Mouse (Mus musculus) MEL (cell line): Measurements from ENCODE around the gene Pir. TPM values are rescaled to one million over a fixed set of nuclear protein-coding genes. Genes with fewer than 3 reads are reported as not detected.

Source experiments
- DNase-seq: peaks from one replicate; pipeline ENCODE4 v3.0.0; 2011; ENCODE audit warnings: low read depth, low spot score
- H3K27ac ChIP-seq: 2 replicates; pipeline ENCODE4 v1.5.1; 2012; ENCODE audit warnings: low read depth, mild to moderate bottlenecking, control low read depth, low read length, moderate library complexity; ENCODE audit not compliant: control insufficient read depth
- H3K27me3 ChIP-seq, 2 experiments: fragments of 150-350 bp in 1 of 2; sonication (generic) in 1 of 2; 2 replicates each; pipeline ENCODE4 v1.6.1; 2012; ENCODE audit warnings: low read length in 2 of 2, mild to moderate bottlenecking in 2 of 2, improper control_type of control experiment in 1 of 2, moderate library complexity in 1 of 2; ENCODE audit not compliant: insufficient read depth in 2 of 2, control insufficient read depth in 1 of 2
- H3K36me3 ChIP-seq, 2 experiments: 2 replicates each; pipeline ENCODE4 v1.6.1; 2012 to 2014; ENCODE audit warnings: low read length in 2 of 2, improper control_type of control experiment in 1 of 2, inconsistent platforms in 1 of 2, mild to moderate bottlenecking in 1 of 2; ENCODE audit not compliant: insufficient read depth in 2 of 2, control insufficient read depth in 1 of 2
- H3K4me1 ChIP-seq, 2 experiments: fragments of 150-350 bp in 1 of 2; sonication (generic) in 1 of 2; 2 replicates each; pipeline ENCODE4 v1.6.1; 2012; ENCODE audit warnings: low read length in 2 of 2, improper control_type of control experiment in 1 of 2, mild to moderate bottlenecking in 1 of 2; ENCODE audit not compliant: insufficient read depth in 2 of 2, control insufficient read depth in 1 of 2
- H3K4me3 ChIP-seq, 2 experiments: fragments of 150-350 bp in 1 of 2; sonication (generic) in 1 of 2; 2 replicates each; pipeline ENCODE4 v1.5.1; 2012; ENCODE audit warnings: low read depth in 2 of 2, low read length in 2 of 2, mild to moderate bottlenecking in 2 of 2, moderate library complexity in 2 of 2, control low read depth in 1 of 2, improper control_type of control experiment in 1 of 2; ENCODE audit not compliant: control insufficient read depth in 1 of 2, insufficient read depth in 1 of 2
- H3K79me2 ChIP-seq: 2 replicates; pipeline ENCODE4 v1.6.1; 2012; ENCODE audit warnings: mild to moderate bottlenecking, low read length, moderate library complexity; ENCODE audit not compliant: control insufficient read depth, poor library complexity, insufficient read depth
- H3K9ac ChIP-seq: 2 replicates; pipeline ENCODE4 v1.6.1; 2012; ENCODE audit warnings: low read depth, mild to moderate bottlenecking, control low read depth, low read length, moderate library complexity; ENCODE audit not compliant: control insufficient read depth, poor library complexity, severe bottlenecking
- H3K9me3 ChIP-seq: fragments of 150-350 bp; sonication (generic); replicated peaks from 2 replicates; pipeline ENCODE4 v1.6.1; 2012; ENCODE audit warnings: mild to moderate bottlenecking, low read length, improper control_type of control experiment, moderate library complexity; ENCODE audit not compliant: insufficient read depth
- BHLHE40 ChIP-seq: IDR thresholded peaks from 2 replicates; pipeline ENCODE4 v1.6.1; 2012; ENCODE audit warnings: low read depth, mild to moderate bottlenecking, inconsistent platforms, low read length, improper control_type of control experiment, borderline replicate concordance
- CHD1 ChIP-seq: IDR thresholded peaks from 2 replicates; pipeline ENCODE4 v1.6.1; 2012; ENCODE audit warnings: low read depth, mild to moderate bottlenecking, inconsistent platforms, low read length, improper control_type of control experiment
- CHD2 ChIP-seq: IDR thresholded peaks from 2 replicates; pipeline ENCODE4 v1.6.1; 2011; ENCODE audit warnings: low read length, improper control_type of control experiment
- CTCF ChIP-seq, 3 experiments: IDR thresholded peaks in 2 of 3; conservative IDR thresholded peaks in 1 of 3; 2 replicates each; pipeline ENCODE4 v1.5.1; 2011 to 2012; ENCODE audit warnings: low read length in 3 of 3, low read depth in 2 of 3, mild to moderate bottlenecking in 2 of 3, improper control_type of control experiment in 1 of 3, inconsistent platforms in 1 of 3, mixed read lengths in 1 of 3, moderate library complexity in 1 of 3; ENCODE audit not compliant: control insufficient read depth in 1 of 3, insufficient read depth in 1 of 3, poor library complexity in 1 of 3, severe bottlenecking in 1 of 3
- E2F4 ChIP-seq: IDR thresholded peaks from 2 replicates; pipeline ENCODE4 v1.6.1; 2011; ENCODE audit warnings: low read depth, low read length, improper control_type of control experiment, borderline replicate concordance
- EP300 ChIP-seq, 2 experiments: IDR thresholded peaks; 2 replicates each; pipeline ENCODE4 v1.6.1; 2011; ENCODE audit warnings: improper control_type of control experiment in 2 of 2, low read length in 2 of 2, low read depth in 1 of 2, mild to moderate bottlenecking in 1 of 2
- ETS1 ChIP-seq: IDR thresholded peaks from 2 replicates; pipeline ENCODE4 v1.6.1; 2012; ENCODE audit warnings: low read depth, mild to moderate bottlenecking, inconsistent platforms, low read length, improper control_type of control experiment, moderate library complexity
- GATA1 ChIP-seq: IDR thresholded peaks from 2 replicates; pipeline ENCODE4 v1.6.1; 2011; ENCODE audit warnings: low read depth, low read length, improper control_type of control experiment
- MAX ChIP-seq: IDR thresholded peaks from 2 replicates; pipeline ENCODE4 v1.6.1; 2011; ENCODE audit warnings: low read length, improper control_type of control experiment
- MAZ ChIP-seq: IDR thresholded peaks from 2 replicates; pipeline ENCODE4 v1.6.1; 2012; ENCODE audit warnings: low read depth, mild to moderate bottlenecking, inconsistent platforms, low read length, improper control_type of control experiment
- MEF2A ChIP-seq: IDR thresholded peaks from 2 replicates; pipeline ENCODE4 v1.6.1; 2014; ENCODE audit warnings: low read depth, mild to moderate bottlenecking, inconsistent platforms, low read length, improper control_type of control experiment; ENCODE audit not compliant: poor library complexity, insufficient replicate concordance, severe bottlenecking; ENCODE audit errors: extremely low read depth
- MXI1 ChIP-seq: IDR thresholded peaks from 2 replicates; pipeline ENCODE4 v1.6.1; 2011; ENCODE audit warnings: mild to moderate bottlenecking, low read depth, low read length, improper control_type of control experiment
- MYC ChIP-seq: IDR thresholded peaks from 2 replicates; pipeline ENCODE4 v1.6.1; 2011; ENCODE audit warnings: low read depth, mild to moderate bottlenecking, low read length, improper control_type of control experiment, moderate library complexity
- POLR2A ChIP-seq, 2 experiments: IDR thresholded peaks; 2 replicates each; pipeline ENCODE4 v1.6.1; 2011 to 2012; ENCODE audit warnings: low read length in 2 of 2, mild to moderate bottlenecking in 2 of 2, control low read depth in 1 of 2, improper control_type of control experiment in 1 of 2, low read depth in 1 of 2, moderate library complexity in 1 of 2; ENCODE audit not compliant: control insufficient read depth in 1 of 2, insufficient read depth in 1 of 2, poor library complexity in 1 of 2
- RCOR1 ChIP-seq: IDR thresholded peaks from 2 replicates; pipeline ENCODE4 v1.6.1; 2012; ENCODE audit warnings: low read depth, mild to moderate bottlenecking, inconsistent platforms, low read length, improper control_type of control experiment
- TAL1 ChIP-seq: IDR thresholded peaks from 2 replicates; pipeline ENCODE4 v1.6.1; 2012; ENCODE audit warnings: mild to moderate bottlenecking, inconsistent platforms, low read length, moderate library complexity, mixed read lengths
- TCF12 ChIP-seq: IDR thresholded peaks from 2 replicates; pipeline ENCODE4 v1.6.1; 2014; ENCODE audit warnings: low read depth, mild to moderate bottlenecking, inconsistent platforms, low read length, improper control_type of control experiment, moderate library complexity
- UBTF ChIP-seq: IDR thresholded peaks from 2 replicates; pipeline ENCODE4 v1.6.1; 2012; ENCODE audit warnings: low read depth, mild to moderate bottlenecking, inconsistent platforms, low read length, improper control_type of control experiment, moderate library complexity, borderline replicate concordance; ENCODE audit not compliant: insufficient read depth
- USF1 ChIP-seq: IDR thresholded peaks from 2 replicates; pipeline ENCODE4 v1.6.1; 2014; ENCODE audit warnings: low read depth, mild to moderate bottlenecking, inconsistent platforms, low read length, improper control_type of control experiment, moderate library complexity
- USF2 ChIP-seq, 2 experiments: IDR thresholded peaks; 2 replicates each; pipeline ENCODE4 v1.6.1; 2011 to 2012; ENCODE audit warnings: improper control_type of control experiment in 2 of 2, low read length in 2 of 2, borderline replicate concordance in 1 of 2, inconsistent platforms in 1 of 2, low read depth in 1 of 2, mild to moderate bottlenecking in 1 of 2; ENCODE audit not compliant: insufficient read depth in 1 of 2
- ZKSCAN1 ChIP-seq: IDR thresholded peaks from 2 replicates; pipeline ENCODE4 v1.6.1; 2012; ENCODE audit warnings: low read depth, mild to moderate bottlenecking, inconsistent platforms, low read length, improper control_type of control experiment, moderate library complexity
- ZNF384 ChIP-seq: IDR thresholded peaks from 2 replicates; pipeline ENCODE4 v1.6.1; 2012; ENCODE audit warnings: low read depth, mild to moderate bottlenecking, inconsistent platforms, low read length, improper control_type of control experiment
- polyA plus RNA-seq, 2 experiments: library from polyadenylated mRNA; stranded (reverse) in 1 of 2; unstranded in 1 of 2; fragments of >175 nt in 1 of 2; fragments of >200 nt in 1 of 2; gene quantifications; 2 replicates each; pipeline versions ENCODE4 v1.2.1 to v1.2.4; 2012; ENCODE audit warnings: low replicate concordance in 2 of 2, low read depth in 1 of 2; ENCODE audit not compliant: insufficient read length in 2 of 2, insufficient read depth in 1 of 2, missing spikeins in 1 of 2
- total RNA-seq: library from RNA; depleted of rRNA; stranded (reverse); fragments of 300-350 nt; gene quantifications from 2 replicates; pipeline ENCODE4 v1.2.3, GENCODE M21; 2012

Pir gene
- total and polyA plus RNA-seq, 3 experiments: 2.9 to 230 (median 11.4) TPM

- Histone ChIP-seq H3K27me3 (no peaks in the 10 kb centered on the region), H3K27ac (peak overlapping the region; percentile 42; the same call in 1 of the 2 replicates), H3K4me1 (peaks cover 7 to 18% of the 10 kb centered on the region in 2 experiments), H3K9ac (no peak overlapping the region), H3K4me3 (no peak overlapping the region), H3K9me3 (no peaks in the 10 kb centered on the region), H3K36me3 (peaks cover 0 to 25% of the 10 kb centered on the region in 2 experiments; a peak in 2 of 4 replicates), H3K79me2 (no peaks in the 10 kb centered on the region)
- TF ChIP-seq MEF2A (no peak), TAL1 (peak; percentile 11; the same call in 1 of the 2 replicates), UBTF (no peak), MAX (no peak), CHD2 (no peak), BHLHE40 (no peak), ZNF384 (0 out of 2 replicates have a peak, but pooled peaks have one; percentile 23), TCF12 (0 out of 2 replicates have a peak, but pooled peaks have one; percentile 54), CTCF (IDR thresholded peaks at IDR 0.05 in 2 of 3, conservative IDR thresholded peaks at IDR 0.05 in 1 of 3; ENCODE audit: control insufficient read depth in 1 of 3, insufficient read depth in 1 of 3, low read depth in 2 of 3, low read length in 3 of 3, poor library complexity in 1 of 3, severe bottlenecking in 1 of 3) (no peak), ZKSCAN1 (no peak), USF1 (no peak), ETS1 (peak; percentile 60; the same call in 1 of the 2 replicates), MAZ (no peak), CHD1 (no peak), MYC (no peak), GATA1 (peak; percentile 71), EP300 (IDR thresholded peaks at IDR 0.05; ENCODE audit: low read depth in 1 of 2, low read length in 2 of 2) (peak; percentile 81 to 85), E2F4 (no peak), RCOR1 (0 out of 2 replicates have a peak, but pooled peaks have one; percentile 12), POLR2A (IDR thresholded peaks at IDR 0.05; ENCODE audit: control insufficient read depth in 1 of 2, insufficient read depth in 1 of 2, low read depth in 1 of 2, low read length in 2 of 2, poor library complexity in 1 of 2) (no peak)
- peak; percentile 73 for DNase-seq
Measured at GRCm38 (mm10) chrX:164322492-164322891, 53.3 kb downstream of the Pir start.

GRCm38 (mm10) chrX:164323391-164323913 lies 54.3 kb downstream of the Pir start:
- Histone ChIP-seq H3K79me2 (no peaks in the 10 kb centered on the region), H3K9me3 (no peaks in the 10 kb centered on the region), H3K27me3 (no peaks in the 10 kb centered on the region), H3K36me3 (peaks cover 0 to 27% of the 10 kb centered on the region in 2 experiments; a peak in 2 of 4 replicates), H3K9ac (no peak overlapping the region), H3K27ac (no peak overlapping the region), H3K4me1 (peaks cover 9 to 18% of the 10 kb centered on the region in 2 experiments), H3K4me3 (no peak overlapping the region)
- no peak for TF ChIP-seq MEF2A
- no peak for TF ChIP-seq USF2 (IDR thresholded peaks at IDR 0.05; ENCODE audit: borderline replicate concordance in 1 of 2, insufficient read depth in 1 of 2, low read depth in 1 of 2, low read length in 2 of 2)
- TF ChIP-seq ETS1: no peak
- no peak for TF ChIP-seq MAZ
- TF ChIP-seq TAL1: no peak
- TF ChIP-seq BHLHE40: no peak
- TF ChIP-seq CHD1: no peak
- TF ChIP-seq USF1: no peak
- TF ChIP-seq MXI1: no peak
- TF ChIP-seq ZKSCAN1: no peak
- DNase-seq: peak; percentile 39
